Mouse (Mus musculus): ENCODE measurements around the gene Tvp23a.

DNA sequence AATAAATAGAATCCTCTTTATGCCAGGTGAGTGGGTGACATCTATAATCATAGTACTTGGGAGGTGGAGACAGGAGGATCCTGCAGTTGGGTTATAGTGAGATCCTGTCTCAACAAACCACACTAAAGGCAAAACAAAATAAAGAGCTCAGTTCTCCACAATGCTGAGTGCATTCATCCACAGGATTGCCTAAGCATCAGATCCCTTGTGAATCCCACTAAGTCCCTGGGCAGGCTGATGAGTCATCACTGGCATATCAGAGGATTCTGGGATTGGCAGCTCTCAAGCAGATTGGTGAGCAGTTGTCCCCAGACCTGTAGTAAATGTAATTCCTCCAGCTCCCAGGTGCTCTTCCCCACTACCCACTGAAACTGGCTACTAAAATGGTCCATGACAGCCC lies 3.4 kb downstream of the Tvp23a start:
- TF ChIP-seq POLR2AphosphoS5 (IDR thresholded peaks at IDR 0.05; ENCODE audit: insufficient replicate concordance, low read depth, low read length), result no peak
- no peak for TF ChIP-seq CTCF (IDR thresholded peaks at IDR 0.05; ENCODE audit: low read depth, low read length)
- TF ChIP-seq GATA1 (IDR thresholded peaks at IDR 0.05; ENCODE audit: borderline replicate concordance, low read length), result no peak
- no peak for TF ChIP-seq GATA2 (IDR thresholded peaks at IDR 0.05; ENCODE audit: borderline replicate concordance, low read depth, low read length)
- TF ChIP-seq TAL1 (conservative IDR thresholded peaks at IDR 0.05; ENCODE audit: low read depth, low read length), result no peak

All from G1E (cell line).